Mouse (Mus musculus) left cerebral cortex, adult 18-20 months (tissue): ENCODE results near the gene Tldc2. TPM values are rescaled to one million over a fixed set of nuclear protein-coding genes. Genes with fewer than 3 reads are reported as not detected.

Experiments
- DNase-seq, 2 experiments: peaks; one replicate each; pipeline ENCODE4 v3.0.0; 2021 to 2022; ENCODE audit warnings: low spot score in 2 of 2, mixed read lengths in 1 of 2
- total RNA-seq, 2 experiments: library from RNA; stranded (reverse); gene quantifications; 2 replicates each; pipeline ENCODE4 v1.2.3; 2021

Tldc2 gene
- total RNA-seq, 2 experiments from 2014 or later = not detected

GRCm38 (mm10) chr2:157077641-157078058 lies 9.2 kb upstream of the Tldc2 start:
- peak; percentile 47 to 64 for DNase-seq

DNA sequence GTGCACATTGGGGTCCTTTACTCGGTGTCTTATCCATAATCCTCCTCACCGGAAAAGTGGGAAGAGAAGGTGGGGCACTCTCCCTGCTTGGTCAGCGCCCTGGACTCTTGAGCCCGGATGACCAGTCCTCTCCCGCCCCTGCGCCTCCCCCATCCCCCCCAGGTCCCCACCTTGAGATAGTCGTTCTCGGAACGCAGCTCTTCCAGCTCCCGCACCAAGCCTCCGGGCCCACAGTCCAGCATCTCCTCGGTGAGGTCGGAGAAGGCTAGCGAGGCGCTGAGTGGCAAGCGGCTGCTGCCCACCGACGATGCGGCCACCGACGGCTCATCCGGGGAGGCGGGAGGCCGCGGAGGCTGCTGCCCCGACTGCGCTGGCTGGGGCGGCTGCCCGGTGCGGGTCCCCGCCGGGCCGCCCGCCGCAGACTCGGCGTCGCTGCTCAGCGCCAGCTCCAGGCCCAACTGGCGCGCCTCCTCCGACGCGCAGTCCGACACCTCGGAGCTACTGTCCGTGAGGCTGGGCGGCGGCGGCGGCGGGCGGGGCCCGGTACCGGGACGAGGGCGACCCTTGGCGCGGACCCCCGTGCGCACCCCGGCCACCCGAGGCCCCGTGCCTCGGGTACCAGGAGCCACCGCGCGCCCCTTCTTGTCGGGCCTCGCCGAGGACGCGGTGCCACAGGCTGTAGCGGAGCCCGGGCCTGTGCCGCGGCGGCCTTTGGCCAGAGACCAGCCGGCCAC lies 8.6 kb upstream of the Tldc2 start:
- peak in 1 of 2 experiments; percentile 26 for DNase-seq

GRCm38 (mm10) chr2:157078793-157079700 lies 7.8 kb upstream of the Tldc2 start, which contains the start of gene Soga1:
Gene Soga1 (minus strand): TSS chr2:157079254.
- DNase-seq = peak; percentile 68 to 78

DNA sequence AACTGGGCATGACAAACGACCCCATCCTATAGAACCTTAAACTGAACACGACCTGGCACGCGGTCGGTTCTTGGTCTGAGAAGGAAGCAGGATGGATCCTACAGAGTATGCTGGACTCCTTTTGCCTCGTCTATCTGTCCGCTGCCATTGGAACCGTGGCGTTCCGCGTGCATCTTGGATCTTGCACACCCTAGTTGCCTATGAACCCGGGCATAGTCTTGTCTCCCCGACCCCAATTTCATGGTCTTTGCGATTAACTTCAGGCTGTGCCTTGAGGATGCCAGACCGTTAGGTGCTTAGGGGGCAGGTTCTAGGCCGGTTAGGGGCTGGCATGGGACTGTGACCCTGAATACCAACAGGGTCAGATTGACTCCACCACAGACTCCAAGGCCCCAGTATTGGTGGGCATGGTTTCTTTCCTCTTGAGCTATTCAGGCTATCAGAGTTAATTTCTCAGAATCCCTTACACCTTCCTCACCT lies 7.1 kb upstream of the Tldc2 start:
- no peak for DNase-seq

DNA sequence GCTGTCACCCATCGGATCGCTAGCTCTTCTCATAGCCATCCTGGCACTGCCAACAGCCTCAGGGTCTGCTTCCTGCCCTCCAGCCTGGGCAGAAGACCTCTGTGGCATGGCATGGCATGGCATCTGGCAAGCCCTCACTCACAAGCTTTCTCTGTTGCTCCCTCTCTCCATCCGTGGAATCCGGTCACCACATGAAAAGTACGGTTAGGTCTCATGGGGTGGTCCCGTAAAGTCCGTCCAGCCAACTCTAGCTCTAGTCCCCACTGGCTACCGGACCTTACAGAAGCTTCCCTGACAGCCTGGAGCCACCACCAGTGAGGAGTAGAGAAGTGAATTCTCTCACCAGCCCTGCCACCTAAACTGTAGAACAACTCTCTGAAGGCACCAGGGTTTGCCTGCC lies 5.5 kb upstream of the Tldc2 start:
- DNase-seq = no peak

GRCm38 (mm10) chr2:157081960-157082359 lies 4.9 kb upstream of the Tldc2 start:
- DNase-seq = no peak

- DNase-seq = no peak
Observed at GRCm38 (mm10) chr2:157084831-157085585, 1.8 kb upstream of the Tldc2 start.

GRCm38 (mm10) chr2:157087536-157088317 lies 872 bp downstream of the Tldc2 start:
- DNase-seq = peak; percentile 55 to 71

DNA sequence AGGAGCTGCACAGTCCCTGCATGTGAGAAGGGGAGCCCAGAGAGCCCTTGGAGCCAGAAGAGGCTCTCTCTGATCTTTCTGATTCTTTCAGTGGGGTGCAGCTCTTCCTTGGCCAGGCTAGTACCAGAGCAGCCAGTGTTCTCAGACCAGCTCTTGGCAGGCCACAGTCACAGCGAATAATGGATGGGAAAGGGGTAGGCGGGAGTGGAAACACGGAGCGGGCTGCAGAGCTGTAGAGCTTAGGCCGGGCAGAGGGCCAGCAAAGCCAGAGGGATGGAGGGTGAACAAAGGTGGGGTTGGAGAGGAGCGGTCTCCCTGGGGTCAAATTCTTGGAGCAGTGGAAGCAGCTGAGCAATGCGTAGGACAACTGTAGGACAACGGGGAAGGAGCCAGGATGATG lies 5.2 kb downstream of the Tldc2 start:
- peak in 1 of 2 experiments; percentile 33 for DNase-seq

DNA sequence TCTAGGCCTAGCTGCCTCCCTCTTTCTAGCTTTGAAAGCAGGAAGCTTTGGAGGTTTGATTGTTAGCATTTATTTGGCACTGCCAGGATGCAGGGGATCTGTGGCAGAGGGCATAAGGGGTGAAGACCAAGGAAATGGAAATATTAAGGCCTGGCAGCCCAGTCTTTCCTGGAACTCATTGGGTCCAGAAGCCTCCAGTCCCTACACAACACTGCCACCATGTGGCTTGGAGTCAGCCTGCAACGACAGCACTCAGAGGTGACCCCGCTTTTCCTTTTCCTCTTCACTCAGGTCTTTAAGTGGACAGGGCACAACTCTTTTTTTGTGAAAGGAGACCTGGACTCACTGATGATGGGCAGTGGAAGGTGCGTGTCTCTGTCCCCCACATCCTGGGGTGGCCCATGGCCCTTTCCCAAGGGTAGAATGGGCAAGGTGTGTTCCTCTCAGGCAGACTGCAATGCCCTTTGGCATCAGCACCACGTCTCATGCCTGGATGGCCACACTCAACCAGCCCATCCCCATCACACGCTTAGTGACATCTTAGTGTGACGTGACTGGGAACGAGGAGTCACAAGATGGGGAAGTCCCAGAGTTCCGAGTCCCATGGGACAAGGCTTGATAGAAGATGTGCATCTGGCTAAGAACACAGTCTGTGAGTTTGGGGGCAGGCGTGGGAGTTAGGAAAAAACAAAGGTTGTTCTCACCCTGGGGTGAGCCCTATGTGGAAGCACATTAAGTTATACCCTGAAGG lies 8.3 kb downstream of the Tldc2 start:
- peak; percentile 66 to 77 for DNase-seq

DNA sequence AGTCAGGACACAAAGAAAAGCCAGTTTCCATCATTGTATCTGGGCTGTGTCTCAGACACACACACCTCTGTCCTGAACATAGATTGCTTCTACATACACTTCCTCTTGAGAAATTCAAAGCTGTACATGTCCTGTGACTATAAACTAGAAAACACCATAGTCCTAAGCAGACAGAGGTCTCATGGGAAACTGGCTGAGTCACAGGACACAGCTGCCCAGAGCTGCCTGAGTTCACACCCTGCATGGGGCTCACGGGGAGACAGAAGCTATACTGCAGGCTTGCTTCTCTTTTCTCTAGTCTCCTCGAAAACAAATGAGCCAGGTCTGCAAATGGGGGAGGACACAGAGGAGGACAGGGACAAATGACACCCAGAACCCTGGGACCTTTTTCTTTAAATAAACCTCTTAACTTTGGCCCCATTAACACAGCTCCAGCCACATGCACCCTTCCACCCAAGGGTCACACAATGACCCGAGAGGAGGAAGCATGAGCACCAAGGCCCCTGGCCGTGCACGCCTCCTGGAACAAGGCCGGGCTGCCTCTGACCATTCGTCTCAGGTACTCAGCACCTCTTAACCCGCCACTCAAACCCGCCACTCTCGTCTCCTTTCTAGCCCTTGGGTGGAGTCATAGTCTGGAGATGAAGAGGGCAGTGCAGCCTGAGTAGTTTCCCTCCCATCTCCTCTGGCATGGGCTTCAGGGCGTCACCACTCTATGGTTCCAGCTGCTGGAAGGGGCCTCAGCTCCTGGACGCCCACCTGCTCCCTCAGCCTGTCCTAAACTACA lies 12.9 kb downstream of the Tldc2 start:
- DNase-seq = no peak

DNA sequence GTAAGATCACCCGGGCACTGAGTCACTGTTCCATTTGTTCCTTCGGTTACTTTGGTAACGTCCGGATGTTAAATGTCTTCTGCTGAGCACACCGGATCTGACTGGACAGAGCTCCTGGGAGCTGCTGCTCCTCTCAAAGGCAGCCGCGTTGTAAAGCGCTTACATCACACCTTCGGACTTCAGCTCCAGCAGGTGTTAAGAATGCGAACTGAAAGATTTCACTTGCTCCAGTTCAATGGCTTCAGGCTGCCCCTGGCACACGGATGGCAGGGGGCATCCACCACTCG lies 13.4 kb downstream of the Tldc2 start:
- no peak for DNase-seq

DNA sequence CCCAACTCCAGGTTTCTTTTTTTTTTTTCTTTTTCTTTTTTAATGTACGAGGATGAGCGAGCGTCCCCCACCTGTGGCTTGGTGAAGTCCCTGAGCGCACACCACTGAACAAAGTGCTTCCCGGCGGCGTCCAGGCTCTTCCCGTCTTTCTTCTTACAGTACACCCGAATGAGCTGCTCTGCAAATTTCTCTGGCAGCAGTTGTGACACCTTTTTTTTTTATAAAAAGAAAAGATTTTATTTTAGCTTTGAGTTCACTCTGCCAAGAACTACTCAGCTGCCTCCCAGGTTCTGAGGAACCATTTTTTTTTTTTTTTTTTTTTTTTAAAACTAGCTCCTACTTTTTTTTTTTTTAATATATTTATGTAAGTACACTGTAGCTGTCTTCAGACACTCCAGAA lies 14.8 kb downstream of the Tldc2 start:
- no peak for DNase-seq

DNA sequence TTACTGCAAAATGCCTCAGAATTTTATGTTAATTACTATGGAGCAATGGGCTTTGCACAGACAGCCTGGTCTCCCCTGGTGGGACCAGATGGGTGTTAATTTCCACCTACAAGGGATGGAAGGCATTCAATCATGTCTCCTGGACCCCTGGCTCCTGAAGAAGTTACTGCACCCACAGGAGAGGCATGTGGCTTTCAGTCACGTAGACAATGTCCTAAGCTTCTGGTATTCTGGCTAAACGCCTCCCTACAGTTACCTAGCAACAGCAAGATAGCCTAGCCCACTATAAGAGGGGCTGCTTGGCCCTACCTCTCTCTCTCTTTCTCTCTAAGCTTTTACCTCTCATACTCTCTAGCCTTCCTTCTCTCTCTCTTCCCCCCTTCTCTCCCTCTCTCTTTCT lies 15.4 kb downstream of the Tldc2 start:
- no peak for DNase-seq

DNA sequence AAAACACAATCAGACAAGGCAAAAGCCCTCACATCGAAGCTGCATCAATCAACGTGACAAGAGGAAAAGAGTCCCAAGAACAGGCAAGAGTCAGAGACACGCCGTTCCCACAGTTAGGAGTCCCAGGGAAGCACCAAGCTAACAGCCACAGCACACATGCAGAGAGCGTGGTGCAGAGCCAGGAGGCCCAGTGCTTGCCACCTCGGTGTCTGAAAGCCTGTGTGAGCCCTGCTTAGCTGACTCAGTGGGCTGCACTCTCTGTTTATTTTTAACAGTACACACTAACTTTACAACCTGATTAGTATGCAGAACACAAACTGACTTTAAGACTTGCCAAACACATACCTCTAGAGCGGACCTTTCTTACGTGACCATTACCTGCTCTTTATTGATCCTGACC lies 17.6 kb downstream of the Tldc2 start:
- DNase-seq = no peak

DNA sequence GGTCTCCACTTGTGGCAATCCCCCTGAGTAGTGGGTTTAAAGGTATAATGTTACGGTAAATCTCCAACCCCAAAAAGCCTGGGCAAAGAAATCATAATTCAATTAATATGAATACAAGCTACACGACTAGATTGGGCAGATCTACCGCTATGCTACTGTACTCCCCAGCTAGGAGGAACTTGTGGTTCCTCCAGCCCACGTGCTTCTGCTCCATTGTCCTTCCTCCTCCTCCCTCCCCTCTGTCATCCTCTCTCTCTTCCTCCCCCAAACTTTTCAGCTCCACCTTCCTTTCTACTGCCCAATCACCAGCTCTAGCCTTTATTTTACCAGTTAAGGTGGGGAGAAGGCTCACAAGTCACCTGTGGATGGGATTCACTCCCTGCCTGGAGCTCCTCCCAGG lies 21.4 kb downstream of the Tldc2 start:
- DNase-seq = no peak

GRCm38 (mm10) chr2:157116964-157117363 lies 30.1 kb downstream of the Tldc2 start:
- peak in 1 of 2 experiments; percentile 34 for DNase-seq

- DNase-seq = no peak
Observed at GRCm38 (mm10) chr2:157118556-157118955, 31.7 kb downstream of the Tldc2 start.

GRCm38 (mm10) chr2:157119075-157119474 lies 32.2 kb downstream of the Tldc2 start:
- DNase-seq = no peak
